Mouse (Mus musculus) myocyte (in vitro differentiated cells): ENCODE measurements at regions not wholly inside any gene's neighbourhood (a gene's known extent, or its start where the extent isn't known, plus 50 kb on each side); places are given as distances from the start of the nearest gene placed in this dataset.

Experiments used
- MYOD1 ChIP-seq, 3 experiments: IDR thresholded peaks; one replicate each; pipeline ENCODE4 v1.6.1; 2011; ENCODE audit warnings: control low read depth in 2 of 3, low read depth in 2 of 3, mild to moderate bottlenecking in 2 of 3, moderate library complexity in 1 of 3; ENCODE audit not compliant: insufficient read length in 2 of 3, control insufficient read depth in 1 of 3
- POLR2A ChIP-seq: IDR thresholded peaks from one replicate; pipeline ENCODE4 v1.6.1; 2011; ENCODE audit warnings: low read depth, mild to moderate bottlenecking, control low read depth, moderate library complexity; ENCODE audit not compliant: insufficient read length
- REST ChIP-seq: IDR thresholded peaks from one replicate; pipeline ENCODE4 v1.6.1; 2011; ENCODE audit warnings: mild to moderate bottlenecking, control low read depth, moderate library complexity; ENCODE audit not compliant: insufficient read depth, insufficient read length
- TCF12 ChIP-seq: IDR thresholded peaks from one replicate; pipeline ENCODE4 v1.6.1; 2011; ENCODE audit warnings: mild to moderate bottlenecking, control low read depth; ENCODE audit not compliant: poor library complexity, insufficient read depth, severe bottlenecking
- TCF3 ChIP-seq: IDR thresholded peaks from one replicate; pipeline ENCODE4 v1.6.1; 2011; ENCODE audit warnings: low read depth, control low read depth; ENCODE audit not compliant: insufficient read length
- USF1 ChIP-seq: IDR thresholded peaks from one replicate; pipeline ENCODE4 v1.6.1; 2011; ENCODE audit warnings: low read depth, mild to moderate bottlenecking, control low read depth, moderate library complexity

DNA sequence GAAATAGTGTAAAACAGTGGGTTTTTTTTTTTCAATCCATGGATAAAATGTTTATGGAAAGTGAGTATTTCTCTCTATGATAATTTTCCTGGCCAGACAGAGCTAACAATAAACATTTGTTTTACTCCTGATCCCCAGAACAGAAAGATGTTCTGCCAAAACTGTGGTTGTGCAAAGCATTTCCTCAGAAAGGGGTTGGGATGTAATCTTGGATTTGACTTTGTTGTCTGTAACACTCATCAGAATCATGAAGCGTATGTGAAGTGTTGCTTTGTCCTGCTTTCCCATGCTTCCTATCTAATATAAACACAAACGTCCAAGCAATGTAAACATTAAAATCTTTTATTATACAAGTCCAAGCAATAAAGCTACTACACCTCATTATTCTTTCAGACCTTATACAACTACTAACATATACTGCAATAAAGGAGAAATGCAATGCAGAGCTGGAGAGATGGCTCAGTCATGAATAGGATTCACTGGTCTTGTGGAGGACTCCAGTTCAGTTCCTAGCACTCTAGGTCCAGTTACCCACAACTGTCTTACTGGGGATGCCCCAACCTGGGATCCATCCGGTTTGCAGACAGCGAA, 766.5 kb upstream of the Frg1 start:
- TF ChIP-seq TCF3, result no peak
- no peak for TF ChIP-seq REST
- TF ChIP-seq TCF12, result no peak
- no peak for TF ChIP-seq POLR2A
- no peak for TF ChIP-seq MYOD1 (IDR thresholded peaks at IDR 0.05; ENCODE audit: control insufficient read depth in 1 of 3, insufficient read length in 2 of 3, low read depth in 2 of 3)
- TF ChIP-seq USF1, result no peak
